Mouse (Mus musculus) adrenal gland, postnatal 0 days (tissue): ENCODE results near the gene Defb5. TPM values are rescaled to one million over a fixed set of nuclear protein-coding genes. Genes with fewer than 3 reads are reported as not detected.

Experiments used
- polyA plus RNA-seq: library from polyadenylated mRNA; unstranded; fragments of >200 nt; fragmentation: Nextera tagmentation; extraction: Ambion mirVana; gene quantifications from 2 replicates; pipeline ENCODE4 v1.2.1, GENCODE M21; 2015

The Defb5 gene
- polyA plus RNA-seq: not detected in 2 replicates

GRCm38 (mm10) chr8:19247280-19247679, at the start of gene Defb5:
Defb5 (plus strand) TSS chr8:19247580.

GRCm38 (mm10) chr8:19225161-19225560, 22.2 kb upstream of the Defb5 start, which contains the start of gene Defb6:
Defb6 (plus strand) TSS chr8:19225478.

GRCm38 (mm10) chr8:19239616-19240015, 7.8 kb upstream of the Defb5 start, which contains the start of gene Defb46:
Defb46 (plus strand) TSS chr8:19239916.

GRCm38 (mm10) chr8:19293060-19293459, 45.7 kb downstream of the Defb5 start, which contains the start of gene Defb3:
Defb3 (plus strand) TSS chr8:19293360.

Other genes starting within 250 kb of the Defb5 start
- not detected in 2 replicates for gene Defb38, start 221.0 kb upstream of the Defb5 start, polyA plus RNA-seq
- not detected in 2 replicates for gene Defb39, start 182.8 kb upstream of the Defb5 start, polyA plus RNA-seq
- gene Defb12, start 132.7 kb upstream of the Defb5 start, polyA plus RNA-seq: 0.18 TPM in 1 of 2 replicates, not detected in the other
- gene Defb34, start 123.8 kb upstream of the Defb5 start, polyA plus RNA-seq: not detected in 2 replicates
- gene Gm45826, start 106.8 kb upstream of the Defb5 start, polyA plus RNA-seq: not detected in 2 replicates
- gene Defb14, start 53.2 kb upstream of the Defb5 start, polyA plus RNA-seq: 1.5 and 2.5 TPM in 2 replicates
- 0.43 TPM in 1 of 2 replicates, not detected in the other for gene Defb4, start 48.9 kb upstream of the Defb5 start, polyA plus RNA-seq
- gene Defb6, start 22.1 kb upstream of the Defb5 start, polyA plus RNA-seq: not detected in 2 replicates
- not detected in 2 replicates for gene Defb46, start 7.7 kb upstream of the Defb5 start, polyA plus RNA-seq
- gene Defb3, start 45.8 kb downstream of the Defb5 start, polyA plus RNA-seq: not detected in 2 replicates
- gene Defb8, start 200.0 kb downstream of the Defb5 start, polyA plus RNA-seq: not detected in 2 replicates
- not detected in 2 replicates for gene Defb7, start 247.5 kb downstream of the Defb5 start, polyA plus RNA-seq